Mouse (Mus musculus): ENCODE data around the gene Arntl. TPM values are rescaled to one million over a fixed set of nuclear protein-coding genes. Genes with fewer than 3 reads are reported as not detected.

Arntl gene
- total RNA-seq (2012; rRNA removed) (2.5 and 2.6 TPM in 2 replicates), total RNA-seq (2014; rRNA removed) (4.6 TPM in 2 replicates), polyA plus RNA-seq (2012; ENCODE audit: insufficient read length, low read depth) (3.2 and 3.3 TPM in 2 replicates)

GRCm38 (mm10) chr7:113206644-113207470, at the start of gene Arntl:
Arntl (plus strand) TSS chr7:113207465.
- H3K36me3 ChIP-seq (replicated peaks in 1 of 2; ENCODE audit: control insufficient read depth in 1 of 2, insufficient read depth in 1 of 2, low read length in 1 of 2): no peaks in the 10 kb centered on the region
- peaks cover 9 to 25% of the 10 kb centered on the region in 2 experiments for H3K4me1 ChIP-seq (ENCODE audit: control insufficient read depth in 1 of 2, insufficient read depth in 2 of 2)

GRCm38 (mm10) chr7:113161077-113161698, 46.1 kb upstream of the Arntl start:
- no peak for TF ChIP-seq ZC3H11A (IDR thresholded peaks at IDR 0.05; ENCODE audit: low read depth, low read length)
- no peak for TF ChIP-seq MYC (IDR thresholded peaks at IDR 0.05; ENCODE audit: low read depth, low read length)
- no peak for TF ChIP-seq IRF4 (IDR thresholded peaks at IDR 0.05; ENCODE audit: low read depth, low read length)
- TF ChIP-seq USF2 (conservative IDR thresholded peaks at IDR 0.05; ENCODE audit: low read depth, low read length): no peak
- TF ChIP-seq TCF12 (IDR thresholded peaks at IDR 0.05; ENCODE audit: low read depth, low read length): no peak
- H3K9ac ChIP-seq (ENCODE audit: insufficient read depth, low read depth): no peak overlapping the region
- H3K36me3 ChIP-seq (replicated peaks in 1 of 2; ENCODE audit: control insufficient read depth in 1 of 2, insufficient read depth in 1 of 2, low read length in 1 of 2): no peaks in the 10 kb centered on the region
- in situ Hi-C loops (cut with MboI; ENCODE audit: low pct_ligation_motif_present, low pct_unique_long_range_greater_than_20kb, low sequenced_read_pairs) (no loop called here), dilution Hi-C loops (cut with MboI; ENCODE audit: extremely low pct_ligation_motif_present, extremely low pct_unique_long_range_greater_than_20kb, low sequenced_read_pairs) (no loop called here)
- no peaks in the 10 kb centered on the region for H3K9me3 ChIP-seq (replicated peaks; ENCODE audit: low read length)
- H3K79me2 ChIP-seq (replicated peaks; ENCODE audit: control insufficient read depth, extremely low read depth, insufficient read depth, poor library complexity, severe bottlenecking): no peaks in the 10 kb centered on the region
- H3K4me2 ChIP-seq (ENCODE audit: insufficient read depth, low read depth, poor library complexity, severe bottlenecking): no peak overlapping the region
- H3K27me3 ChIP-seq (replicated peaks): no peaks in the 10 kb centered on the region
- H3K27ac ChIP-seq (ENCODE audit: insufficient read depth, low read depth): no peak overlapping the region
- DNase-seq (ENCODE audit: extremely low read depth): no peak
- no peaks in the 10 kb centered on the region for H3K4me1 ChIP-seq (ENCODE audit: control insufficient read depth in 1 of 2, insufficient read depth in 2 of 2)
- no peak overlapping the region for H3K4me3 ChIP-seq (replicated peaks in 1 of 3; ENCODE audit: low read depth in 2 of 3, low read length in 2 of 3, poor library complexity in 1 of 3)

More at GRCm38 (mm10) chr7:113206644-113207470, at the start of gene Arntl:
- Histone ChIP-seq H3K4me2 (ENCODE audit: insufficient read depth, low read depth, poor library complexity, severe bottlenecking) (peak within 1 kb of the TSS; percentile 86), H3K9me3 (replicated peaks; ENCODE audit: low read length) (peaks cover 2% of the 10 kb centered on the region), H3K4me3 (replicated peaks in 1 of 3; ENCODE audit: low read depth in 2 of 3, low read length in 2 of 3, poor library complexity in 1 of 3) (peak within 1 kb of the TSS; percentile 59 to 75 (median 74)), H3K27me3 (replicated peaks) (peaks cover 41% of the 10 kb centered on the region), H3K27ac (ENCODE audit: insufficient read depth, low read depth) (no peak within 1 kb of the TSS), H3K9ac (ENCODE audit: insufficient read depth, low read depth) (peak within 1 kb of the TSS; percentile 74), H3K79me2 (replicated peaks; ENCODE audit: control insufficient read depth, extremely low read depth, insufficient read depth, poor library complexity, severe bottlenecking) (no peaks in the 10 kb centered on the region)
- TF ChIP-seq CHD1 (IDR thresholded peaks at IDR 0.05; ENCODE audit: low read depth, low read length) (no peak), ZMIZ1 (IDR thresholded peaks at IDR 0.05; ENCODE audit: low read depth, low read length) (no peak), ELF1 (IDR thresholded peaks at IDR 0.05; ENCODE audit: low read depth, low read length) (no peak; the same call in 1 of the 2 replicates), MAFK (IDR thresholded peaks at IDR 0.05; ENCODE audit: insufficient replicate concordance, low read length) (no peak), E2F4 (IDR thresholded peaks at IDR 0.05; ENCODE audit: insufficient replicate concordance, low read depth, low read length) (no peak), TCF12 (IDR thresholded peaks at IDR 0.05; ENCODE audit: low read depth, low read length) (peak; percentile 70; the same call in 1 of the 2 replicates), ZKSCAN1 (IDR thresholded peaks at IDR 0.05; ENCODE audit: borderline replicate concordance, low read depth, low read length) (no peak), EP300 (IDR thresholded peaks at IDR 0.05; ENCODE audit: low read length) (no peak), MEF2A (IDR thresholded peaks at IDR 0.05; ENCODE audit: borderline replicate concordance, low read depth, low read length) (peak; percentile 33; the same call in 1 of the 2 replicates), MAZ (IDR thresholded peaks at IDR 0.05; ENCODE audit: low read depth, low read length) (0 out of 2 replicates have a peak, but pooled peaks have one; percentile 27), SIN3A (IDR thresholded peaks at IDR 0.05; ENCODE audit: low read length) (0 out of 2 replicates have a peak, but pooled peaks have one; percentile 31), MYC (IDR thresholded peaks at IDR 0.05; ENCODE audit: low read depth, low read length) (no peak), CTCF (conservative IDR thresholded peaks at IDR 0.05 in 1 of 2, IDR thresholded peaks at IDR 0.05 in 1 of 2; ENCODE audit: low read depth in 2 of 2, low read length in 2 of 2) (no peak), TBP (conservative IDR thresholded peaks at IDR 0.05; ENCODE audit: low read depth, low read length) (peak; percentile 84), RAD21 (IDR thresholded peaks at IDR 0.05; ENCODE audit: low read depth, low read length) (no peak), USF2 (conservative IDR thresholded peaks at IDR 0.05; ENCODE audit: low read depth, low read length) (no peak), ZNF384 (IDR thresholded peaks at IDR 0.05; ENCODE audit: low read depth, low read length) (peak; percentile 75), UBTF (IDR thresholded peaks at IDR 0.05; ENCODE audit: low read depth, low read length) (peak; percentile 85; the same call in 1 of the 2 replicates), SMC3 (IDR thresholded peaks at IDR 0.05; ENCODE audit: low read depth, low read length) (no peak), NELFE (IDR thresholded peaks at IDR 0.05; ENCODE audit: low read depth, low read length) (peak; percentile 38; the same call in 1 of the 2 replicates), JUN (IDR thresholded peaks at IDR 0.05; ENCODE audit: insufficient read depth, low read depth, low read length) (no peak), POLR2AphosphoS2 (IDR thresholded peaks at IDR 0.05; ENCODE audit: low read depth, low read length) (no peak), PAX5 (IDR thresholded peaks at IDR 0.05; ENCODE audit: low read length) (no peak), ETS1 (conservative IDR thresholded peaks at IDR 0.05; ENCODE audit: low read depth, low read length) (0 out of 2 replicates have a peak, but pooled peaks have one; percentile 11), MAX (IDR thresholded peaks at IDR 0.05; ENCODE audit: low read length) (no peak; the same call in 1 of the 2 replicates), RCOR1 (conservative IDR thresholded peaks at IDR 0.05; ENCODE audit: low read depth, low read length) (no peak), GABPA (IDR thresholded peaks at IDR 0.05; ENCODE audit: insufficient replicate concordance, low read depth, low read length) (no peak), CHD2 (IDR thresholded peaks at IDR 0.05; ENCODE audit: low read length) (peak; percentile 97), NRF1 (IDR thresholded peaks at IDR 0.05; ENCODE audit: low read depth, low read length) (0 out of 2 replicates have a peak, but pooled peaks have one; percentile 50), POLR2A (IDR thresholded peaks at IDR 0.05; ENCODE audit: low read depth, low read length) (peak; percentile 91), USF1 (IDR thresholded peaks at IDR 0.05; ENCODE audit: low read depth, low read length) (no peak), KAT2A (IDR thresholded peaks at IDR 0.05; ENCODE audit: insufficient replicate concordance, low read length) (no peak), ZC3H11A (IDR thresholded peaks at IDR 0.05; ENCODE audit: low read depth, low read length) (no peak), HCFC1 (IDR thresholded peaks at IDR 0.05; ENCODE audit: low read depth, low read length) (no peak), BHLHE40 (IDR thresholded peaks at IDR 0.05; ENCODE audit: low read depth, low read length) (no peak), IRF4 (IDR thresholded peaks at IDR 0.05; ENCODE audit: low read depth, low read length) (peak; percentile 49; the same call in 1 of the 2 replicates), JUND (conservative IDR thresholded peaks at IDR 0.05; ENCODE audit: low read depth, low read length) (no peak), MXI1 (IDR thresholded peaks at IDR 0.05; ENCODE audit: low read depth, low read length) (0 out of 2 replicates have a peak, but pooled peaks have one; percentile 4)
- dilution Hi-C loops (cut with MboI; ENCODE audit: extremely low pct_ligation_motif_present, extremely low pct_unique_long_range_greater_than_20kb, low sequenced_read_pairs): no loop called here
- in situ Hi-C loops (cut with MboI; ENCODE audit: low pct_ligation_motif_present, low pct_unique_long_range_greater_than_20kb, low sequenced_read_pairs): no loop called here
- peak; percentile 99 for DNase-seq (ENCODE audit: extremely low read depth)
